Mouse (Mus musculus): ENCODE results near the gene Raf1.

The Raf1 gene

DNA sequence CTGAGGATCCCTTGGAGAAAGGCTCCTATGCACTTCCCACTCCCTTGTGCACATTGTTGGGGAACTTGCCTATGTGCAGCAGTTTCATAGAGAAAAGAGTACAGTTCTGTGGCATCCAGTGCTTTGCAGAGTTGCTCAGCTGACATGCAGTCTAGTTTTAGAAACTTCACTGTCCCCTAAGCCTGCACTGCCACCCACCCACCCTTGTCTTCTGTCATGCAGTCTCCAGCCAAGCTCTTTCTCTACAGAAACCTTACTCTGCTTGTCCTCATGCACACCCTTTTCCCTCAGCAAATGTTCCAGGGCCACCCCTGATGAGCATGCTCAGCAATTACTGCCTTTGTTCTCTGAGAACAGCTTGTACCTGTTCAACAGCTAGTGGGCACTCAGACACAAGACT lies 62.6 kb downstream of the Raf1 start:
- DNase-seq (ENCODE audit: low read depth), result no peak

DNA sequence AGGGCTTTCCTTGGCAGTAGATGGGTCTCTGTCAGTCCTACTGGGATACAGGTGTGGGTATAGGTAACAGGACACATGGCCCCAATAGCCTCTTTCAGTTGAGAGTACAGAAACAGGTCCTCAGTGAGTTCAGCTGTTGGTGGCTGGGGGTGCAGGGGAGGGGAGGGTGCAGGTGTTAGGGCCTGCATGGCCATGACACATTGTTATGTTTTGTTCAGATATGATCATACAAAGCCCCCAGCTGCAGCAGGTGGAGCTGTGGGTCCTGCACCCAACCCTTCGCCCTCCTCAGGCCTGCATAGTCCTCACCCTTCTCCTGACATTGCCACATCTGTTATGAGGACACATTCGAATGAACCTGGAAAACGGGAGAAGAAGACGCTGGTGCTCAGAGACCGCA lies 66.1 kb downstream of the Raf1 start:
- DNase-seq (ENCODE audit: low read depth), result no peak

DNA sequence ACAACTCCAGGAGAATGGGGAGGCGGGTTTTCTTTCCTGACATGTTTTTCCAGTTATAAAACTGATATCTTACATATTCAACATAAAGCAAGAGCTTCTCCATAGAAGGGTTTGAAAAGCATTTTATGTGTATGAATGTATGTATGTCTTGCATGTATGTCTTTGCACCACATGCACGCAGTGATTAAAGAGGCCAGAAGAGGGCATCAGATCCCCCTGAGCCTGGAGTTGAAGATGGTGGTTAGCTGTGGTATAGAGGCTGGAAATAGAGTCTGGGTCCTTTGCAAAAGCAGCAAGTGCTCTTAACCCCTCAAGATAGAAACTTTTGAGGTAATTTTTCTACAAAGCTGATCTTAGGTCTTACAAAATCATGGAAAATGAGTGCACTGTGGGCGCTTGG lies 67.3 kb downstream of the Raf1 start:
- peak; percentile 34 for DNase-seq (ENCODE audit: low read depth)

DNA sequence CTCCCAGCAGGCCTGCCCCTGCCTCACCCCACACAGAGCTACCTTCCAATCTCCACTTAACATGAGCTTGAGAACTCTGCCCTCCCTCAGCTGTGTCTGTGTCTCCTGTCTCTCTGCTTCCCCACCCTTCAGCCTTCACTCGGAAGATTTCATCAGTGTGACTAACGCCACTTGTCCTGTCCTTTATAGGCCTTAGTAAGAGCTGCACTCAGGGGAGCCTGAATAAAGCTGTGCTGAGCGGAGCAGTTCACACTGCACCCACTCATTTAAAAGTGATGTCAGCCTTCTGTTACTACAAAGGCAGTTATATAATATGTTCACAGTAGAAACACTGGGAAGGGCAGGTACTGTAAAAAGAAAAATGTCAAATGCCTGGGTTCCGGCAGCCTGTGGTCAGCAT lies 69.0 kb downstream of the Raf1 start:
- DNase-seq (ENCODE audit: low read depth), result no peak

DNA sequence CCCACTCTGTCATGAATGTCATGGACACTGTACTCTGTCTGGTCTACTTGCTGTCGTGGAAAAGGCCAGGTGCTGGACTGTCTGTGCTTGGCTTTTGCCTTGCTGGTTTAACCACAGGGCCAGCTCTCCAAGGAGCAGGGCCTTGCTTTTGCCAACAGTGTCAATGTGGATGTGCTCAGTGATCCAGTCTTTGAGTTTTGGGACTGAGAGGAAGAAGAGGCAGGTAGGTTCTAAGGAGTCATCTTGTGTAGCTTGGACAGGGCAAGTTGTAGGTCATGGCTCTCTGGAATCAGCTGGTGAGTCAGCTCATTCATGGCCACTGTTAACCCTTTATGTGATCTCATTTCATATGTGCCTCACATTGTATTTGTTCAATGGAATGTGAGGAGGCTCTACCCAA lies 70.0 kb downstream of the Raf1 start:
- DNase-seq (ENCODE audit: low read depth), result no peak

DNA sequence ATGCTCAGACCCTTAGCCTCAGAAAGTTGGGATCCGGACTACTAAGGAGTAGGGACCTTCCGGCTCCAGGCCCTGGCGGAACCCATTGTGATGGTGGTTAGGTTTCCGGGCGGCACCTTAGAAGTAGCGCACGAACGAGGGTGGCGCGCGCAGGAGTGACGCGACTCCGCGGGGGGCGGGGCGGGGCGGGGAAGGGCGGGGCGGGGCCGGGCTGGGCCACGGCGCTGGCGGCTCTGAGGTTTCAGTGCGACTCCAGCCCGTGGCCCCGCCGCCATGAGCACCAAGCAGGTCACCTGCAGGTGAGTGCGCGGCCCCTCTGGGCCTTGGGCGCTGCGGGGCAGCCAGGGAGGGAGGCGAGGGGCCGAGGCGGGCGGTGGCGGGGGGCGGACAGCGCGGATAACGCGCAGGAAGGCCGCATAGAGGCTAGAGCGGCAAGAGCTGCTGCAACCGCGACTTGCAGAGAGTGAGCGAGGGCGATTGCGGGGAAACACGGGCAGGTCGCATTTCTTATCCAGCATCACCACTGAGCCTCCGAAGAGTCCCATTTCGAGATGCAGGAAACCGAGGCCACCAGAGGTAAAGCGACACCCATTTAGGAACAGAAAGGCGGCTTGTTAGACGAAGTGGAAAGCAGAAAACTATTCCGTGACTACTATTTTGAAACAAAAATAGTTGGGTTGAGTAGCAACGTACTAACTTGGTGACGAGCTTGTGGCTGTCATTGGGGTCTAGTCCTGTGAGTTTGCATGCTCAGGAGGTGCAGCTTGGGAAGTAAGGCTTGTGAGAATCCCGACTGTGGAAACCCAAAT lies 74.5 kb downstream of the Raf1 start, which contains the start of gene Mkrn2:
TSS of gene Mkrn2 (plus strand) at position 188 of the 809 bp plus-strand sequence.
- peak; percentile 66 for DNase-seq (ENCODE audit: low read depth)

DNA sequence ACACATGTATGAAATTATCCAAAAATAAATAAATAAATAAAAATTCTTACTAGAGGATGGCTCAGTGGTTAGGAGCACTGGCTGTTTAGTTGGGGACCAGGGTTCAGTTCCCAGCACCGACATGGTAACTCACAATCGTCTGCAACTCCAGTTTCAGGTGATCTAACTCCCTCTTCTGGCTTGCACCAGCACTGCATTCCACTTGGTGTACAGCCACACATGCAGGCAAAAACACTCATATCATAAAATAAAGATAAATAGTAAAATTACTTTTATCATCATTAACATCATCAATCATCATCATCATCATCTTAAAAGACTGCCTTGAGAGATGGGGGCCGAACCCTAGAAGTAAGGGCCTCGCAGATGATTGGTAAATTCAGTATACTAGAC lies 75.1 kb downstream of the Raf1 start:
- no peak for DNase-seq (ENCODE audit: low read depth)

DNA sequence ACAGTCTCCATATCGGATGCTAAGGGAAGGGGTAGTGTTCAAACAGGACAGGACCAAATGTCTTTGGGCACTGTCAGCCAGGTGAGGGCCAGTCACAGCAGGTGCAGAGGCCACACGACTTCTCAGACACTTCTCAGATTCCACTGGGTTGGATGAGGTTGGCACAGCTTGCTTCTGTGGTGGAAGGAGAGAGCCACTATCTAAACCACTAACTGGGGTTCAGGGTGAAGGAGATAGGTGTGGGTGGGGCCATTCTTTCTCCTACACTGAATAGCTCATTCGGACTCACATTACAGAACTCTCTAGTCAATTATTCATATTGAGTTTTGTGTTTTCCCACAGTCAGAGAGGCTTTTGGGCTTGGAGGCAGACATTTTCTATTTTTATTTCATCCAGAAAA lies 80.8 kb downstream of the Raf1 start:
- DNase-seq (ENCODE audit: low read depth), result no peak

DNA sequence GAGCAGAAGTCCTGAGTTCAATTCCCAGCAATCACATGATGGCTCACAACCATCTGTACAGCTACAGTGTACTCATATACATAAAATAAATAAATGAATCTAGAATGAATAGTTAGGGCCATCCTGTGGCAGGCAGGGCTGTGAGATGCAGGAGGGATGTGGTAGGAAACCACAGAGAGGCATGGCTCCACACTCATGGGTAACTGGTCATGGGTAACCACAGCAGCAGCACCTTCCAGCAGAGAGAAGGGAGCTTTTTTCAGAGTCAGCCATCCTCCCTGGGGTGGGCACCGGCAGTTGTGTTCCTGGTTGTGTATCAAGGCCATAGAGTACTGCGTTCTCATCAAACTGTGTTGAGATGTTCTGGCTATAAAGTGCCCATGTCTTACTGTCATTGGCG lies 82.0 kb downstream of the Raf1 start:
- no peak for DNase-seq (ENCODE audit: low read depth)

DNA sequence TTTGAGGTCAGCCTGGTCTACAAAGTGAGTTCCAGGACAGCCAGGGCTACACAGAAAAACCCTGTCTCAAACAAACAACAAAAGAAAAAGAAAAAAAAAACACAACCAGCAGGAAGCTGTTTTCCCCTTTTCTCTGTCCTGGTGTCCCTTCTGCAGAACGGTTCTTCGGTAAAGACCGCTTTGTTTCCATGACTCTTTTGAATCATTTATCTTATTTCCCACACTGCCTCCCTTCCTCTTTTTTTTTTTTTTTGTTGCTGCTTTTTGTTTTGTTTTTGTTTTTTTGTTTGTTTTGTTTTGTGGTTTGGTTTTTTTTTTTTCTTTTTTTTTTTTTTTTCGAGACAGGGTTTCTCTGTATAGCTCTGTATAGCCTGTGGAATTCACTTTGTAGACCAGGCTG lies 83.2 kb downstream of the Raf1 start:
- DNase-seq (ENCODE audit: low read depth), result no peak

DNA sequence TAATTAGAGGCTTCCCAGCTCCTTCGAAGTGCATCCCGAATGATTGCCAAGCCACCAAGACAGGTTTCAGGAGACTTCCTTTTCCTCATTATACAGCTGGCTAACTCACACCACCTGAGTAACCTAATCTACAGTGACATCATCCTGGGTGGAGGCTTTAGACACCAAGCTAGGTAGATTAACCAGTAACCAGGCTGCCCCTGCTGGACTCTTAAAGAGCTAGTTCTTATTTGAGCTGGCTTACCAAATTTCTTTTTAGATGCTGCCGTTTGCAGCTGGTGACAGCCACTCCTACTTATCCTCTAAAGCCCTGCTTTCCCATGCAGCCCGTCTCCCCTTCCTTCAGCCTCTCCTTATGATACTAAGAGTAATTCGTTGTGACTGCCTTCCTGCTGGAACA lies 84.0 kb downstream of the Raf1 start, which contains the start of gene Mkrn2os:
TSS of gene Mkrn2os (minus strand) at position 119 of the 400 bp plus-strand sequence.
- DNase-seq (ENCODE audit: low read depth), result no peak

DNA sequence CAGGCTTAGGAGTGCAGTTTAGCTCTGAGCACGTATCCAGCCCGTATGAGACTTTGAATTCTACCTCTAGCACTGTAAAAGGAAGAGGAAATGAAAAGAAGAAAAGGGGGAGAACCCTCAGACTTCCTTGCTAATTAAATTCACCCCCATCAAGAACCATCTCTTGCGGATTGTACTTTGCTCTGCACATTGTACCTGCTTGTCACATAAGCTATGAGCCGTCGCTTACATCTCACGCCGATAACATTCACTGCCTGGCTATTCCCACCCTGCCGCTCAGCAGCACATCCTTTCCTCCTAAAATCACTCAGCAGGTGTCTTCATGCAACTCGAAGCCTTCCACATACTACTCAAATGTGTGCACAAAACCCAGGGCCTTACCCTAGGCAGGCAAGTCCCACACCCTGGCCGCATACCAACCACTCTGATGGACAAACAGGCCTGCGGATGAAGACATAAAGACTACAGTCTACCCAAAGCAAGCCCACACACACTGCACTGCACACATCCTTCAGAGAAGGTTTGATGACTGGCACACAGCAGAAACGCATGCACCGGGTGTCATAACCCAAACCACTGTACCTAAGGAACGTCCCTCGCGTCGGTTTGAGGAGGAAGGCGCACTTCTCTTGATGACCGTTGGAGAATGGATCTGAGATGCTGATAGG lies 84.6 kb downstream of the Raf1 start:
- no peak for DNase-seq (ENCODE audit: low read depth)

DNA sequence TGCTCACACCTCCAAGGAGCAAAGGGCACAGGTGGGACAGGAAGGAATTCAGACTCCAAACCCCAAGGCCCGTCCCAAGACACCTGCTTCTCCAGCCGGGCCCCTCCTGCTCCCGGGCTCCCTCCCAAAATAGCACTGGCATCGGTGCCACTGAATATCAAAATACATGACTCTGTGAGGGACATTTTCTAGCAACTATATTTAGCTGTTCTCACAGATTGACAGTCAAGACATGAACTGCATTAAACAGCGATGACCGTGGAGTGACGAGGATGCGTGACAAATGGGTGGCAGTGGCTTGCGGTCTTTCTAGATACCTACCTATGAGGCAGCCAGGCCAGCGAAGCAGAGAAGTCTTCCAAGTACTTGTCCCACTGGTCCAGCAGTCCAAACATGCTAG lies 90.1 kb downstream of the Raf1 start:
- DNase-seq (ENCODE audit: low read depth), result no peak

DNA sequence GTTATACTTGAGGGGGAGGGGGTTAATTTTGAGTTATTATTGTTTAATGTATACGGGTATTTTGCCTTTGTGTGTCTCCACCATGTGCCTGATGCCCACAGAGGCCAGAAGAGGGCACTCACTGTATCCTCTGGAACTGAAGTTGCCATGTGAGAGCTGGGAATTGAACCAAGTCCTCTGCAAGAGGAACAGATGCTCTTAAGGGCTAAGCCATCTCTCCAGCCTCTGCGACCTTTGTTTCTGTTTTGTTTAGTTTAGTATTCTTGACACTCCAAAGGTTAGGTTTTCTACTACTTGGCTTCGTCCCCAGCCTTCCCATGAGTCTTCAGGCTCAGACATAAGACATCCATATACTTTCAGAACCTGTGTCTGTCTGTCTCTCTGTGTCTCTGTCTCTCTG lies 92.3 kb downstream of the Raf1 start:
- DNase-seq (ENCODE audit: low read depth), result no peak

DNA sequence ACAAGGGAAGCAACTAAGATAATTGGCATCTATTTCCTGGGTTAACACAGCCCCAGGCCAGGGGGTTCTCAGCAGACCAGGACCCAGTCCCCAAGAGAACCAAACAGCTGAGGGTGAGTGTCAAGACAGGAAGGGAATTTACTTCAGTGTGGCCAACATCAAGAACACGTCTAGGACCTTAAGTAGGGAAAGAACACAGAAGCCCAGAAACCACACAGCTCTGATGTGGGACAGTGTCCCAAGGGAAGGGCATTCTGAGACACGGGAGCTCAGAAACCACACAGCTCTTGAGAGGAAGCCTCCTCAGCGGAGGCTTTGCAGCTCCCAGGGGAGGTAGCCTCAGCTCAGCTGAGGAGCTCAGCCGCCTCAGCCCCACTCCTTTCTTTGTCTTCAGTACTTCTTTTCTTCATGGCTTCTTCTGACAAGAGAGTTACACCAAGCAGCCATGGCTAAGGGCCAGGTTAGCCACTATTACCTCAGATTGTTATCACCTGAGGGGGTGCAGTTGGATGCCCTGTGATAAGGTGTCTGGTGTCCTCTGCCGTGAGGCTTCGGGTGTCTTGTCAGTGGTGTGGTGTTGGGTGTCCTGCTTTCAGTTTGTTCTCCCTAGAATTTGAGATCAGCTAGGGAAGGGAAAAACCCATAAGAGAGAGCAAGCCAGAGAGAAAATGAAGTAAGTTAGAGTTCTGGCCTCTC lies 92.9 kb downstream of the Raf1 start:
- DNase-seq (ENCODE audit: low read depth), result no peak

DNA sequence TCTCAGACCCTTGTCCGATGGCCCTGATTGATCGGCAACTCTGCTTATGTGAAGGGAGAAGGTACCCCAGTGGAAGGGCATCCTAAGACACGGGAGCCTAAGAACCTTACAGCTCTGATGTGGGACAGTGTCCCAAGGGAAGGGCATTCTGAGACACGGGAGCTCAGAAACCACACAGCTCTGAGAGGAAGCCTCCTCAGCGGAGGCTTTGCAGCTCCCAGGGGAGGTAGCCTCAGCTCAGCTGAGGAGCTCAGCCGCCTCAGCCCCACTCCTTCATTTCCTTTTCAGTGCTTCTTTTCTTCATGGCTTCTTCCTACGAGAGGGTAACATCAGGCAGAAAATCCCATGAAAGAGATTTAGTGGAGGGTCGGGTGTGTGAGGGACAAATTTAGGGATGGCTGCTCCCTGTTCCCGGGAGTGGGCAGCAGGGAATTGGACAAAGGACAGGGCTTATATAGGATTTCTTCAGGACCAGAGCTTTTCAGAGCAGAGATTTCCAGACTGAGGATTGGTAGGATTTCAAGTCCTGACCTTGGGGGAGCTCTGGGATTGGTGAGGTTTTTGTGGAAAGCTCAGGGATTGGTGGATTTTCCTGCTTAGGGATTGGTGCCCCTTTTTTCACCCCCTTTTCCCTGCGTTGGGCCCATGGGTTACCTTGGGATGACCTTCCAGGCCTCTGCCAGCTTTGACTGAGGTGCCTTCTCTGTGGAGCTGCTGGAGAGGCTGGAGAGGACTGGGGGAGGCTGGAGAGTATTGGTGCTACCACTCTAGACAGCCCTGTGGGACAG lies 93.9 kb downstream of the Raf1 start:
- no peak for DNase-seq (ENCODE audit: low read depth)

DNA sequence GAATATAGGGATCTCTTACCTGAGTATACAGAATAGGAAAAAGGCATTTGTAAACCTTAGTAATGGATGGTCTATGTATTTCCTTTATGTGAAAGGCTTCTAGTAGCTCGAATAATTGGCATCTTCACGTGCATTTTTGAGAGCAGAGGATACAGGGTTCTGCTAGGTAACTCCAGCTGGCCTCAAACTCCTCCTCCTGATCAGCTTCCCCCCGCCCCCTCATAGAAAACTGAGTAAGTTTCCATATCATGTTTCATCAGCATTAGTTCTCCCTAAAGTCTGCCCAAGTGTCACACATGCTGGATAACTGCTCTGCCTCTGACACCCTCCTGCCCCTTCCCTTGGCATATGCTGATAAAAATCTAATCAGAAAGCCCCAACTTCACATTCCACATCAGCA lies 95.6 kb downstream of the Raf1 start:
- DNase-seq (ENCODE audit: low read depth), result no peak

DNA sequence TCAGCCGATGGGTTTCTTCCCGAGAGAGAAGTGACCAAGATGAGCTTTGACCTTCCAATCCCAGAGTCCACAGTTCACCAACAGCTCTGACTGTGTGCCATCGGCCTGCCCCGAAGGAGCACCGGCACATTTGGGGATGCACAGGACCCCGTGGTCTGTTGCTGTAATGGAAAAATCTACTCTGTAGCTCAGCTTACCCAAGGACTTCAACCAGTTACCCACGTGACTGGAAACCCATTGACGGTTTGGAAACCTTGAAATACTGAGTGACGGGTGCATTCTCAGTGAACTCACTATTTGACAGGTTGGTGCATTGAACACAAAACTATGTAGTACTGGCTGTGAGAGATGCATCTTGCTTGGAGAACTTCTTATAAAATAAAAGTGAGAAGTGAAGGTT lies 98.5 kb downstream of the Raf1 start:
- no peak for DNase-seq (ENCODE audit: low read depth)

DNA sequence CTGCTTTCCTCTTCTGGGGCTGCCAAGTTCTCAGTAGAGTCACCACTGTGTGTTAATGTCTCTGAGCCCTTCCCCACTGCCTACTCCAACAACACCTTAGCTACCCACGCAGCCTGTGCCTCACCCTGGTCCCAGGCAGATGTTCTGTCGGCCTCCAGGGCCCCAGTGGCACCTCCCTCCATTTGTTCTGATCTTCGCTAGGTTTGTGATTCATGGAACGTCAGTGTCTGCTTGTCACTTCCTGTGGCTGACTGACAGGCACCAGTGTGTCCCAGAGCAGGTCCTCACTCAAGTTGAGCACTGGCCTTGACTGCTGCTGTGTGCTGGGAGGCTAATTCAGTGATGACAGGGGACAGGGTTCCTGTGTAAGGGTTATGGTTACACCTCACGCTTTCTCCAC lies 99.0 kb downstream of the Raf1 start:
- no peak for DNase-seq (ENCODE audit: low read depth)

DNA sequence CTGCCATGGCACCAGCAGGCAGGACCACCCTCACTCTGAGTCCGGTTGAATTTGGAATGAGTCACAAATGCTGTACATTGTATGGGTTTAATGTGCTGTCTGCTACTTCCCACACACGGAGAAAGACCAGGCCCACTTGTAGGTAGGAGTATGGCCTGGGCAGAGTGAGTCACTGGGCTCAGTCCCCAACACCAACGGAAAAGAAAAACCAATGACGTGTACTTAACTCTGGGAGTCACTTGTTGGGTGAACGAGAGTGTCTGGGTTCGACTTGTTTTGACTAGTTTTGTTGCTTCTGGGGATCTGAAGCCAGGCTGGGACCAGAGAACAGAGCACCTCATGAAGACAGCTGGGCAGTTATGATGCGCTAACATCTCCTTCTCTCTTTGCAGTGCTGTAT lies 102.3 kb downstream of the Raf1 start:
- DNase-seq (ENCODE audit: low read depth), result no peak
